Mouse (Mus musculus): Measurements from ENCODE around the gene Psme3. TPM values are rescaled to one million over a fixed set of nuclear protein-coding genes. Genes with fewer than 3 reads are reported as not detected.
A peak's percentile ranks its signal among the peaks of the same experiment; 100 is the strongest.
"Not testable (repeated sequence)": the region's sequence is repeated elsewhere in the genome, so short reads cannot be mapped to it uniquely, and the experiment has no call there.

The Psme3 gene
- total and polyA plus RNA-seq, 2 experiments from 2014 or later = 44.7 to 52.0 TPM

- Histone ChIP-seq H3K9ac (replicated peaks; ENCODE audit: low read depth, low read length) (peak overlapping the region; percentile 86), H3K36me3 (replicated peaks; ENCODE audit: control insufficient read depth, insufficient read depth, low read length) (peaks cover 20% of the 10 kb centered on the region), H3K4me1 (ENCODE audit: control insufficient read depth, insufficient read depth) (peaks cover 3% of the 10 kb centered on the region; the same call in 1 of the 2 replicates), H3K27me3 (ENCODE audit: control insufficient read depth, insufficient read depth, low read length) (no peaks in the 10 kb centered on the region), H3K4me3 (ENCODE audit: low read depth, low read length) (peak overlapping the region; percentile 93), H3K4me2 (ENCODE audit: low read depth, low read length) (peak overlapping the region; percentile 89), H3K9me3 (replicated peaks; ENCODE audit: control insufficient read depth, low read length) (no peaks in the 10 kb centered on the region), H3K27ac (ENCODE audit: low read depth) (peak overlapping the region; percentile 60; the same call in 1 of the 2 replicates)
- DNase-seq (ENCODE audit: low spot score) (no peak), ATAC-seq (ENCODE audit: insufficient read depth, low read depth) (no peak)
- TF ChIP-seq EP300 (IDR thresholded peaks at IDR 0.05; ENCODE audit: low read depth) = no peak
- TF ChIP-seq CTCF (IDR thresholded peaks at IDR 0.05; ENCODE audit: low read depth) = no peak
- WGBS = 84% methylated on average over 8 of the region's 8 CpGs
Measured at GRCm38 (mm10) chr11:101315082-101315650, 847 bp upstream of the Psme3 start.

DNA sequence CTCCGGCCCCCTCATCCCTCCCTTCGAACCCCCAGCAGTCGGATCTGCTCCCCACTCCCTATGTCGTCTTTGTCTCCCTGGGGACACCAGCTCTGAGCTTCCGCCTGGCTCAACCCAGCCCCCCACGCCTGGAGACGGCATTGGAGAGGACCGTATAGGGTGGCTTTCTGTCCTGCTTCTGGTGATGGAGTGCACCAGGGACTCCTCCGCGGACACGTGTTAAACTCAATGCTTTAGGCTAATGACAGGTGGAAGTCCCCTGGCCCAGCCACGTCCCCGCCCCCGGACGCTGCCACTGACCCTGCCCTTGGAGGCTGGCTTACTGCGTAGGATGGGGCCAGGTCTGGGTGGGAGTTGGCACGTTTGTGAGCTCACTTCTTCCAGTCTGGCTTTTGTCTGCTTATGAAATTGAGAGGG is 496 bp downstream of the Psme3 start:
- H3K4me2 ChIP-seq (ENCODE audit: low read depth, low read length) = peak overlapping the region; percentile 89
- peaks cover 33% of the 10 kb centered on the region for H3K36me3 ChIP-seq (replicated peaks; ENCODE audit: control insufficient read depth, insufficient read depth, low read length)
- no peaks in the 10 kb centered on the region for H3K9me3 ChIP-seq (replicated peaks; ENCODE audit: control insufficient read depth, low read length)
- no peaks in the 10 kb centered on the region for H3K27me3 ChIP-seq (ENCODE audit: control insufficient read depth, insufficient read depth, low read length)
- peak overlapping the region; percentile 86 for H3K9ac ChIP-seq (replicated peaks; ENCODE audit: low read depth, low read length)
- no peak for DNase-seq (ENCODE audit: low spot score)
- peak overlapping the region; percentile 60 for H3K27ac ChIP-seq (ENCODE audit: low read depth)
- TF ChIP-seq CTCF (IDR thresholded peaks at IDR 0.05; ENCODE audit: low read depth) = no peak
- no peak for TF ChIP-seq EP300 (IDR thresholded peaks at IDR 0.05; ENCODE audit: low read depth)
- peaks cover 3% of the 10 kb centered on the region; the same call in 1 of the 2 replicates for H3K4me1 ChIP-seq (ENCODE audit: control insufficient read depth, insufficient read depth)
- peak; percentile 34 for ATAC-seq (ENCODE audit: insufficient read depth, low read depth)
- H3K4me3 ChIP-seq (ENCODE audit: low read depth, low read length) = peak overlapping the region; percentile 93
- under 1% methylated on average over 17 of the region's 17 CpGs for WGBS

GRCm38 (mm10) chr11:101323609-101324008 is 7.6 kb downstream of the Psme3 start:
- Histone ChIP-seq H3K27ac (ENCODE audit: low read depth) (no peak overlapping the region), H3K36me3 (replicated peaks; ENCODE audit: control insufficient read depth, insufficient read depth, low read length) (peaks cover 58% of the 10 kb centered on the region), H3K9ac (replicated peaks; ENCODE audit: low read depth, low read length) (no peak overlapping the region), H3K4me1 (ENCODE audit: control insufficient read depth, insufficient read depth) (peaks cover 2% of the 10 kb centered on the region; the same call in 1 of the 2 replicates), H3K4me2 (ENCODE audit: low read depth, low read length) (no peak overlapping the region), H3K9me3 (replicated peaks; ENCODE audit: control insufficient read depth, low read length) (no peaks in the 10 kb centered on the region), H3K4me3 (ENCODE audit: low read depth, low read length) (no peak overlapping the region), H3K27me3 (ENCODE audit: control insufficient read depth, insufficient read depth, low read length) (no peaks in the 10 kb centered on the region)
- ATAC-seq (ENCODE audit: insufficient read depth, low read depth) = peak; percentile 61
- DNase-seq (ENCODE audit: low spot score) = peak; percentile 80
- WGBS = 4% methylated on average over 4 of the region's 4 CpGs
- no peak for TF ChIP-seq EP300 (IDR thresholded peaks at IDR 0.05; ENCODE audit: low read depth)
- TF ChIP-seq CTCF (IDR thresholded peaks at IDR 0.05; ENCODE audit: low read depth) = peak; percentile 97

GRCm38 (mm10) chr11:101324763-101325162 is 8.8 kb downstream of the Psme3 start, which contains the start of gene Aoc2:
TSS of gene Aoc2 (plus strand) at chr11:101325063.
- no peak for DNase-seq (ENCODE audit: low spot score)
- no peak within 1 kb of the TSS for H3K4me3 ChIP-seq (ENCODE audit: low read depth, low read length)
- H3K4me2 ChIP-seq (ENCODE audit: low read depth, low read length) = no peak within 1 kb of the TSS
- peaks cover 10% of the 10 kb centered on the region; the same call in 1 of the 2 replicates for H3K4me1 ChIP-seq (ENCODE audit: control insufficient read depth, insufficient read depth)
- no peak within 1 kb of the TSS for H3K27ac ChIP-seq (ENCODE audit: low read depth)
- TF ChIP-seq CTCF (IDR thresholded peaks at IDR 0.05; ENCODE audit: low read depth) = no peak
- peaks cover 46% of the 10 kb centered on the region for H3K36me3 ChIP-seq (replicated peaks; ENCODE audit: control insufficient read depth, insufficient read depth, low read length)
- no peak within 1 kb of the TSS for H3K9ac ChIP-seq (replicated peaks; ENCODE audit: low read depth, low read length)
- WGBS = 82% methylated on average over 5 of the region's 5 CpGs
- no peaks in the 10 kb centered on the region for H3K27me3 ChIP-seq (ENCODE audit: control insufficient read depth, insufficient read depth, low read length)
- ATAC-seq (ENCODE audit: insufficient read depth, low read depth) = no peak
- no peaks in the 10 kb centered on the region for H3K9me3 ChIP-seq (replicated peaks; ENCODE audit: control insufficient read depth, low read length)

GRCm38 (mm10) chr11:101325201-101325600 is 9.2 kb downstream of the Psme3 start:
- H3K36me3 ChIP-seq (replicated peaks; ENCODE audit: control insufficient read depth, insufficient read depth, low read length) = peaks cover 42% of the 10 kb centered on the region

DNA sequence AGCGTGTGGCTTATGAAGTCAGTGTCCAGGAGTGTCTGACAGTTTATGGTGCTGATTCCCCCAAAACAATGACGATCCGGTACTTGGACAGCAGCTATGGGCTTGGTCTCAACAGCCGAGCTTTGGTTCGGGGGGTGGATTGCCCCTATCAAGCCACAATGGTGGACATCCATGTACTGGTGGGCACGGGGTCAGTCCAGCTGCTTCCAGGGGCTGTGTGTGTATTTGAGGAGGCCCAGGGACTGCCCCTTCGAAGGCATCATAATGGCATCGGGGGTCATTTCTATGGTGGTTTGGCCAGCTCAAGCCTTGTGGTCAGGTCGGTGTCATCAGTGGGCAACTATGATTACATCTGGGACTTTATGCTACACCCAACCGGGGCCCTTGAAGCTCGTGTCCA is 10.1 kb downstream of the Psme3 start:
- Histone ChIP-seq H3K4me1 (ENCODE audit: control insufficient read depth, insufficient read depth) (peaks cover 10% of the 10 kb centered on the region; the same call in 1 of the 2 replicates), H3K9me3 (replicated peaks; ENCODE audit: control insufficient read depth, low read length) (no peaks in the 10 kb centered on the region), H3K4me2 (ENCODE audit: low read depth, low read length) (no peak overlapping the region), H3K27ac (ENCODE audit: low read depth) (no peak overlapping the region), H3K9ac (replicated peaks; ENCODE audit: low read depth, low read length) (no peak overlapping the region), H3K36me3 (replicated peaks; ENCODE audit: control insufficient read depth, insufficient read depth, low read length) (peaks cover 33% of the 10 kb centered on the region), H3K4me3 (ENCODE audit: low read depth, low read length) (no peak overlapping the region), H3K27me3 (ENCODE audit: control insufficient read depth, insufficient read depth, low read length) (no peaks in the 10 kb centered on the region)
- no peak for TF ChIP-seq CTCF (IDR thresholded peaks at IDR 0.05; ENCODE audit: low read depth)
- TF ChIP-seq EP300 (IDR thresholded peaks at IDR 0.05; ENCODE audit: low read depth) = no peak
- no peak for ATAC-seq (ENCODE audit: insufficient read depth, low read depth)
- WGBS = 85% methylated on average over 11 of the region's 11 CpGs
- no peak for DNase-seq (ENCODE audit: low spot score)

More at GRCm38 (mm10) chr11:101325201-101325600, 9.2 kb downstream of the Psme3 start:
- not testable (repeated sequence) for H3K4me1 ChIP-seq (ENCODE audit: control insufficient read depth, insufficient read depth); H3K27ac ChIP-seq (ENCODE audit: low read depth); H3K9ac ChIP-seq (replicated peaks; ENCODE audit: low read depth, low read length); H3K27me3 ChIP-seq (ENCODE audit: control insufficient read depth, insufficient read depth, low read length); DNase-seq (ENCODE audit: low spot score); H3K9me3 ChIP-seq (replicated peaks; ENCODE audit: control insufficient read depth, low read length); ATAC-seq (ENCODE audit: insufficient read depth, low read depth); H3K4me3 ChIP-seq (ENCODE audit: low read depth, low read length); H3K4me2 ChIP-seq (ENCODE audit: low read depth, low read length)
- 89% methylated on average over 11 of the region's 11 CpGs for WGBS
